Mouse (Mus musculus): ENCODE measurements around the gene Ewsr1.

Ewsr1 gene

GRCm38 (mm10) chr11:5057856-5058641 lies 41.0 kb downstream of the Ewsr1 start, which contains the start of gene Rasl10a:
Gene Rasl10a (plus strand): TSS chr11:5058128.
- DNase-seq = no peak

GRCm38 (mm10) chr11:5057541-5057855 lies 41.6 kb downstream of the Ewsr1 start:
- no peak for DNase-seq

GRCm38 (mm10) chr11:5057064-5057463 lies 42.0 kb downstream of the Ewsr1 start:
- no peak for DNase-seq

- no peak for DNase-seq
Measured at GRCm38 (mm10) chr11:5055945-5056938, 42.8 kb downstream of the Ewsr1 start.

GRCm38 (mm10) chr11:5054874-5055273 lies 44.2 kb downstream of the Ewsr1 start:
- DNase-seq = no peak

- DNase-seq = no peak
Measured at GRCm38 (mm10) chr11:5054151-5054550, 44.9 kb downstream of the Ewsr1 start.

- DNase-seq = no peak
Measured at GRCm38 (mm10) chr11:5052200-5052854, 46.7 kb downstream of the Ewsr1 start.

GRCm38 (mm10) chr11:5051629-5052028 lies 47.4 kb downstream of the Ewsr1 start:
- no peak for DNase-seq

- no peak for DNase-seq
Measured at GRCm38 (mm10) chr11:5046321-5046926, 52.6 kb downstream of the Ewsr1 start.

- DNase-seq = peak; percentile 56 to 66
Measured at GRCm38 (mm10) chr11:5042645-5043381, 56.3 kb downstream of the Ewsr1 start.

GRCm38 (mm10) chr11:5041144-5041780 lies 57.8 kb downstream of the Ewsr1 start:
- DNase-seq = no peak

- no peak for DNase-seq
Measured at GRCm38 (mm10) chr11:5040585-5040984, 58.5 kb downstream of the Ewsr1 start.

GRCm38 (mm10) chr11:5037146-5037854 lies 61.8 kb downstream of the Ewsr1 start:
- DNase-seq = peak; percentile 78 to 84

- DNase-seq = peak; percentile 69 to 77
Measured at GRCm38 (mm10) chr11:5035421-5035820, 63.6 kb downstream of the Ewsr1 start.

GRCm38 (mm10) chr11:5033136-5033535 lies 65.9 kb downstream of the Ewsr1 start:
- peak; percentile 86 for DNase-seq

GRCm38 (mm10) chr11:5032706-5033105 lies 66.4 kb downstream of the Ewsr1 start:
- no peak for DNase-seq

- no peak for DNase-seq
Measured at GRCm38 (mm10) chr11:5028228-5028627, 70.8 kb downstream of the Ewsr1 start.

- no peak for DNase-seq
Measured at GRCm38 (mm10) chr11:5025108-5025507, 74.0 kb downstream of the Ewsr1 start.

Data from cerebellum, postnatal 14 days (tissue).